ENCODE assay signal across 31 mouse cellular contexts in genomic region chr10:89508567-89508966, GRCm38 (mm10). TPM values are rescaled to one million over a fixed set of nuclear protein-coding genes. Genes with fewer than 3 reads are reported as not detected.
DNase-seq lines count a peak whose midpoint lies in the region; ATAC-seq and TF ChIP-seq lines count a peak whose summit lies in the region.
"Had no signal": no experiment of that assay in that cellular context is flagged by ENCODE, and none has a peak within 500 bp of the region (broad histone marks: within the 10 kb centered on the region; RNA-seq: fewer than 3 reads in every experiment).

No protein-coding gene starts in this region.

- peaks cover 41% of the 10 kb centered on the region for H3K36me3 ChIP-seq in liver, adult 2 months (ENCODE audit: control insufficient read depth, insufficient read depth, low read length)
- H3K36me3 ChIP-seq in liver, postnatal 0 days (replicated peaks; ENCODE audit: insufficient read depth, low read length), result no peaks in the 10 kb centered on the region; the same call in 1 of the 2 replicates
- peaks cover 0 to 8% of the 10 kb centered on the region in 2 experiments; a peak in 2 of 4 replicates for H3K36me3 ChIP-seq in MEL (ENCODE audit: control insufficient read depth in 1 of 2, insufficient read depth in 2 of 2, low read length in 2 of 2)
- H3K36me3 ChIP-seq in intestine, embryonic 16.5 days (ENCODE audit: control insufficient read depth, insufficient read depth, low read length), result no peaks in the 10 kb centered on the region
- H3K36me3 ChIP-seq: embryonic facial prominence, embryonic 12.5 days; embryonic facial prominence, embryonic 15.5 days; G1E; heart, embryonic 12.5 days; heart, embryonic 15.5 days had no signal

- no peak for ATAC-seq in liver, postnatal 0 days
- ATAC-seq in intestine, embryonic 16.5 days, result peak; percentile 64
- ATAC-seq in megakaryocyte progenitor cell, adult 5-6 weeks (replicated peaks; ENCODE audit: poor library complexity), result no peak
- ATAC-seq: forebrain, embryonic 14.5 days; forebrain, postnatal 0 days; hindbrain, postnatal 0 days had no signal

- H3K27ac ChIP-seq in liver, adult 2 months (replicated peaks; ENCODE audit: insufficient read depth, low read depth, low read length), result 0 out of 2 replicates have a peak overlapping the region, but pooled peaks have one; percentile 10
- H3K27ac ChIP-seq in liver, postnatal 0 days (ENCODE audit: low read depth), result no peak overlapping the region
- no peak overlapping the region for H3K27ac ChIP-seq in MEL (ENCODE audit: control insufficient read depth, low read depth, low read length)
- peak overlapping the region; percentile 52 for H3K27ac ChIP-seq in intestine, embryonic 16.5 days (ENCODE audit: low read length)
- H3K27ac ChIP-seq: embryonic facial prominence, embryonic 12.5 days; embryonic facial prominence, embryonic 15.5 days; gastrocnemius, adult 2 months; heart, embryonic 15.5 days; hindbrain, embryonic 14.5 days; hindbrain, postnatal 0 days had no signal

- TF ChIP-seq POLR2A in liver, adult 2 months (IDR thresholded peaks at IDR 0.05; ENCODE audit: extremely low read depth, insufficient read depth, low read length), result no peak
- TF ChIP-seq POLR2A in MEL (IDR thresholded peaks at IDR 0.05; ENCODE audit: control insufficient read depth in 1 of 2, insufficient read depth in 1 of 2, low read depth in 1 of 2, low read length in 2 of 2, poor library complexity in 1 of 2), result no peak

- TF ChIP-seq EP300 in liver, postnatal 0 days (IDR thresholded peaks at IDR 0.05; ENCODE audit: low read depth), result no peak
- TF ChIP-seq EP300 in MEL (IDR thresholded peaks at IDR 0.05; ENCODE audit: low read depth in 1 of 2, low read length in 2 of 2), result peak in 1 of 2 experiments; percentile 17; a peak in 1 of 4 replicates

- peaks cover 16% of the 10 kb centered on the region for H3K4me1 ChIP-seq in liver, adult 2 months (ENCODE audit: control insufficient read depth, insufficient read depth, low read length)
- H3K4me1 ChIP-seq in liver, postnatal 0 days (ENCODE audit: insufficient read depth), result no peaks in the 10 kb centered on the region
- H3K4me1 ChIP-seq in MEL (ENCODE audit: control insufficient read depth in 1 of 2, insufficient read depth in 2 of 2, low read length in 2 of 2), result peaks cover 2 to 5% of the 10 kb centered on the region in 2 experiments; a peak in 2 of 4 replicates
- peaks cover 8% of the 10 kb centered on the region; the same call in 1 of the 2 replicates for H3K4me1 ChIP-seq in intestine, embryonic 16.5 days (ENCODE audit: control insufficient read depth, insufficient read depth, low read length)
- H3K4me1 ChIP-seq: embryonic facial prominence, embryonic 12.5 days; embryonic facial prominence, embryonic 15.5 days had no signal

- H3K4me3 ChIP-seq in liver, adult 2 months (ENCODE audit: insufficient read depth, low read depth, low read length), result no peak overlapping the region
- no peak overlapping the region for H3K4me3 ChIP-seq in liver, postnatal 0 days (ENCODE audit: low read depth, low read length)
- no peak overlapping the region for H3K4me3 ChIP-seq in MEL (ENCODE audit: control insufficient read depth in 1 of 2, insufficient read depth in 1 of 2, low read depth in 2 of 2, low read length in 2 of 2)
- no peak overlapping the region for H3K4me3 ChIP-seq in intestine, embryonic 16.5 days (ENCODE audit: low read length)
- H3K4me3 ChIP-seq: embryonic facial prominence, embryonic 12.5 days; embryonic facial prominence, embryonic 15.5 days; gastrocnemius, adult 2 months; heart, embryonic 12.5 days; heart, embryonic 15.5 days had no signal

- 89% methylated on average over 2 of the region's 2 CpGs for WGBS in liver, adult 2 months
- 75% methylated on average over 2 of the region's 2 CpGs for WGBS in liver, postnatal 0 days (ENCODE audit: insufficient replicate concordance)
- 71% methylated on average over 2 of the region's 2 CpGs for WGBS in intestine, embryonic 16.5 days

- no peak for TF ChIP-seq RAD21 in MEL (IDR thresholded peaks at IDR 0.05; ENCODE audit: low read depth, low read length)

- no peak for TF ChIP-seq CTCF in liver, adult 2 months (IDR thresholded peaks at IDR 0.05; ENCODE audit: low read depth, low read length)
- no peak for TF ChIP-seq CTCF in liver, postnatal 0 days (IDR thresholded peaks at IDR 0.05; ENCODE audit: low read depth)
- no peak for TF ChIP-seq CTCF in MEL (IDR thresholded peaks at IDR 0.05 in 2 of 3, conservative IDR thresholded peaks at IDR 0.05 in 1 of 3; ENCODE audit: control insufficient read depth in 1 of 3, insufficient read depth in 1 of 3, low read depth in 2 of 3, low read length in 3 of 3, poor library complexity in 1 of 3, severe bottlenecking in 1 of 3)

- H3K79me2 ChIP-seq in liver, adult 2 months (ENCODE audit: control insufficient read depth, insufficient read depth, low read length), result peaks cover 17% of the 10 kb centered on the region; the same call in 1 of the 2 replicates
- H3K79me2 ChIP-seq in MEL (ENCODE audit: control insufficient read depth, insufficient read depth, low read length, poor library complexity), result no peaks in the 10 kb centered on the region

- H3K27me3 ChIP-seq in liver, adult 2 months (ENCODE audit: control insufficient read depth, insufficient read depth, low read length), result no peaks in the 10 kb centered on the region
- no peaks in the 10 kb centered on the region for H3K27me3 ChIP-seq in liver, postnatal 0 days (ENCODE audit: insufficient read depth, low read length)
- H3K27me3 ChIP-seq in MEL (ENCODE audit: control insufficient read depth in 1 of 2, insufficient read depth in 2 of 2, low read length in 2 of 2), result no peaks in the 10 kb centered on the region
- no peaks in the 10 kb centered on the region for H3K27me3 ChIP-seq in intestine, embryonic 16.5 days (replicated peaks; ENCODE audit: control insufficient read depth, insufficient read depth, low read length)
- H3K27me3 ChIP-seq: CH12.LX; embryonic facial prominence, embryonic 12.5 days; embryonic facial prominence, embryonic 15.5 days; heart, embryonic 12.5 days; heart, embryonic 15.5 days had no signal

- H3K4me2 ChIP-seq in liver, postnatal 0 days (ENCODE audit: low read depth, low read length), result no peak overlapping the region
- H3K4me2 ChIP-seq in intestine, embryonic 16.5 days (ENCODE audit: low read depth, low read length), result no peak overlapping the region
- H3K4me2 ChIP-seq: embryonic facial prominence, embryonic 12.5 days; embryonic facial prominence, embryonic 15.5 days; heart, embryonic 12.5 days; heart, embryonic 15.5 days; hindbrain, embryonic 14.5 days had no signal

- H3K9ac ChIP-seq in liver, adult 2 months (ENCODE audit: low read depth, low read length), result no peak overlapping the region
- H3K9ac ChIP-seq in liver, postnatal 0 days (replicated peaks), result no peak overlapping the region
- H3K9ac ChIP-seq in MEL (ENCODE audit: control insufficient read depth, low read depth, low read length, poor library complexity, severe bottlenecking), result no peak overlapping the region
- no peak overlapping the region for H3K9ac ChIP-seq in intestine, embryonic 16.5 days (ENCODE audit: low read depth, low read length)
- H3K9ac ChIP-seq: embryonic facial prominence, embryonic 12.5 days; embryonic facial prominence, embryonic 15.5 days; forebrain, postnatal 0 days; heart, embryonic 12.5 days; heart, embryonic 15.5 days; hindbrain, embryonic 14.5 days had no signal

- no peak for DNase-seq in liver, adult 2 months (ENCODE audit: extremely low read depth, low read depth, low spot score)
- no peak for DNase-seq in liver, postnatal 0 days
- DNase-seq in MEL (ENCODE audit: low read depth, low spot score), result no peak
- no peak for DNase-seq in left cerebral cortex, adult 11 months (ENCODE audit: low spot score)
- DNase-seq: adrenal gland, adult 2 months; adrenal gland, postnatal 14 days; B cell, adult 2 months; cerebellum, adult 11 months; cerebellum, adult 2 months; cerebellum, adult 9-11 months; cerebellum, postnatal 25 days; forebrain, postnatal 0 days; gastrocnemius, adult 2 months; gastrocnemius, postnatal 14 days; heart, adult 18-20 months; heart, postnatal 10 days; heart, postnatal 4 days had no signal

- no peaks in the 10 kb centered on the region for H3K9me3 ChIP-seq in liver, postnatal 0 days (ENCODE audit: low read length)
- no peaks in the 10 kb centered on the region for H3K9me3 ChIP-seq in MEL (replicated peaks; ENCODE audit: insufficient read depth, low read length)
- no peaks in the 10 kb centered on the region for H3K9me3 ChIP-seq in intestine, embryonic 16.5 days (ENCODE audit: control insufficient read depth, low read length)
- H3K9me3 ChIP-seq: embryonic facial prominence, embryonic 12.5 days; embryonic facial prominence, embryonic 15.5 days; G1E; heart, embryonic 15.5 days had no signal

TF ChIP-seq in MEL, 35 proteins besides CTCF, POLR2A, EP300 and RAD21:
- TF ChIP-seq GATA1 (IDR thresholded peaks at IDR 0.05; ENCODE audit: low read depth, low read length) (peak; percentile 31; the same call in 1 of the 2 replicates), MAX (IDR thresholded peaks at IDR 0.05; ENCODE audit: low read length) (no peak), ETS1 (IDR thresholded peaks at IDR 0.05; ENCODE audit: low read depth, low read length) (peak; percentile 61)

RNA-seq across cellular contexts. Expression of gene Nr1h4, which starts 24.8 kb away (rescaled TPM):
- total RNA-seq in liver, adult 2 months (2014; rRNA removed), result 131 and 168 TPM in 2 replicates
- polyA plus RNA-seq in liver, adult 2 months (2012; rRNA removed), result 52.2 and 58.4 TPM in 2 replicates
- polyA plus RNA-seq in liver, postnatal 0 days (2015; fragmentation: Nextera tagmentation; extraction: Ambion mirVana), result 35.9 and 43.5 TPM in 2 replicates
- not detected in 2 replicates for total RNA-seq in MEL (2012; rRNA removed)
- not detected for polyA plus RNA-seq in MEL (2012; ENCODE audit: insufficient read depth in 1 of 2, insufficient read length in 2 of 2, low read depth in 1 of 2, low replicate concordance in 2 of 2, missing spikeins in 1 of 2)
- polyA plus RNA-seq in intestine, embryonic 16.5 days (2015; fragmentation: Nextera tagmentation; extraction: Ambion mirVana), result 84.0 and 108 TPM in 2 replicates
- not detected in 2 replicates for total RNA-seq in megakaryocyte progenitor cell, adult 5-6 weeks (2015)
- not detected in 2 replicates for total RNA-seq in megakaryocyte progenitor cell, adult 5-6 weeks (2017)
- total RNA-seq: CH12.LX; common myeloid progenitor, adult 5-6 weeks; forebrain, postnatal 0 days; G1E; gastrocnemius, postnatal 14 days; hindbrain, postnatal 0 days had no signal
- polyA plus RNA-seq: embryonic facial prominence, embryonic 12.5 days; embryonic facial prominence, embryonic 15.5 days; forebrain, embryonic 11.5 days; forebrain, postnatal 0 days; G1E; hindbrain, embryonic 11.5 days had no signal

Comparison
In these comparisons a context has a peak if more than half of its experiments do, and no peak if none do; other contexts are left out.
1. H3K27ac ChIP-seq: peak in liver, adult 2 months (single experiment) and intestine, embryonic 16.5 days (single experiment); none in liver, postnatal 0 days (single experiment) and MEL (single experiment).
2. RNA of gene Nr1h4, which starts 24.8 kb away (polyA plus RNA-seq): 84.0 to 108 TPM in intestine, embryonic 16.5 days, 52.2 to 58.4 TPM in liver, adult 2 months and 35.9 to 43.5 TPM in liver, postnatal 0 days; not detected in MEL; every median in the first group is over 10 times any median in the second.